Mouse (Mus musculus): ENCODE results near the gene Gpr160. TPM values are rescaled to one million over a fixed set of nuclear protein-coding genes. Genes with fewer than 3 reads are reported as not detected.

The Gpr160 gene
- total RNA-seq, 2 experiments from 2014 or later, result 0.84 to 0.88 TPM

DNA sequence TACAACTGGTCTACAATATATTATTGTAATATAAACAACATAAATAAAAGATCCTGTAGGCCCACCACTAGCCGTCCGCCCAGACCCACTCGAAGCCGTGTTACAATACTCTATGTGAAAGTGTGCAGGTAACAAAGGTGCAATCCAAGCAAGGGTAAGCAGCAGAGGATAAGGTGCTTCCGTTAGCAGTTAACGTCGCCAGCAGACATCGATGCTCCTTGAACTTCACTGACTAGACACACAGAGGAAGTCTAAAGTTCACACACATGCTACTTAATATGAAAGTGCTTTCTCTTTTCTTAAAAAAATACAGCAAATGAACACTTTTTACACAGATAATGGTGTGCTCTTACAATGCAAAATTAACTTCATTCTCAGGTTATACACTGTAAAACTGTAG is 43.7 kb downstream of the Gpr160 start:
- no peak for DNase-seq (ENCODE audit: low spot score)

DNA sequence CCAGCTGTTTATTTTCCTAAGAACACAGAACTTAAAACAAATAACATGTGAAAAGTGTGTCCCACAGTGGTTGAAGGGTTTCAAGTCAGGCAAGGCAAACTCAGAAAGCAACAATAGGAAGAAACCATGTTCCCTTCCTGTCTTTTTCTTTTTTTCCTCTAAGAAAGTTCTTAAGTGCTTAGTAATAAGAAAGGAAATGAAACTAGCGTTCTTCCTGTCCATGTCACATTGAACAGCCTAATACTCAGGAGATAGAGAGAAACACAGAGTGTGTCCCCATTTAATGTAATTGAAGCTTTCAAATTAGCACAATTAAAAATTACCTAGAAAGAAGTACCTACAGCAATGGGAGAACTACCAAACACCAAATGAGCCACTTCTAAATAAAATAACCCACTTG is 48.9 kb downstream of the Gpr160 start:
- no peak for DNase-seq (ENCODE audit: low spot score)

DNA sequence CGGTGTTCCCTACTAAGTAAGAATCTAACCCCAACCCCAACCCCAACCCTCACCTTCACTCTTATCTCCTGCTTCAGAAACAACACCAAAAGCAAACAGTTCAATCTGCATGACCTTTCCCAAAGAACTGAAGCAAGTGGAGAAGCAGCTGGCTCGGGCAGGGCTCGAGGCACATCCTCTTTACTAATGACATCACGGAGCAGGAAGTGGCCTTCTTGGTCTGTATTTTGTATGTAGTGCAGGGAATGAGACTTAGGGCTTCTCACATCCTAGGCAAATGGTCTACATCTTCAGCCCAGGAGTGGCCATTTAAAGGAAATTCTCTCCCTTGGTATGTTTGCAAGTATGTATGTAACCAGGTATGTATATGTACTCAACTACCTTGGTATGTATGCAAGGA is 61.4 kb downstream of the Gpr160 start:
- DNase-seq (ENCODE audit: low spot score), result no peak

DNA sequence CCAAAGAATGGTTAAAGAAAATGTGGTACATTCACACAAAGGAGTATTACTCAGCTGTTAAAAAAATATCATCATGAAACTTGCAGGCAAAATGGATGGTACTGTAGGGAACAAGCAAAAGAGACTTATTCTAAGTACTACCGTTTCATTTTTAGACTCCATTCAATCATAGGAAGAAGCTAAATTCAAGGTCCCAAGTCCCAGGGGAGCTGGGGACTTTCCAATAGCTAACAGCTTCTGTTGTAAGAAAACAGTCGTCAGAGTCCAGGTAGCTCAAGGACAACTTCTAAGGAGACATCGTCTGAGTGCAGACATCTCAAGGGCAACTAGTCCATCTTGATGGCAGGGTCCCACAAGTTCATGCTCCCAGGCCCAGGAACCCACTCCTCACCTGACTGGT is 71.9 kb downstream of the Gpr160 start:
- DNase-seq (ENCODE audit: low spot score), result no peak

DNA sequence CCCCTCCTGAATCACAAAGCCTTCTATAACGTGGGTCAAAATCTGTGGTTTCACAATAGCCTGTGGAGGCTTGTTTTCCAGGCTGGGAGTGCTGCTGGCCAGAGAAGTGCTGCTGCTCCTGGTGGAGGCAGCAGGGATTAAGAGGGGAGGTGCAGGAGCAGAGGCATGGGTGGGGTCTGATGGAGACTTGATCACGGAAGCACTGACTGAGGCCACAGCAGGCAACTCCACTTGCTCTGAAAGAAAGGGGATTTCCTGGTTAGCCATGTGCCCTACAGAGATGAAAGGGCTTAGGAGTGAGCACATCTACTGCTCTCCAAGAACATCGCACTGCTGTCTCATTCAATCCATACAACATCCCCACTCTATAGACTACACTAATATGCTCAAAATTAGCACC is 74.1 kb downstream of the Gpr160 start:
- DNase-seq (ENCODE audit: low spot score), result no peak

DNA sequence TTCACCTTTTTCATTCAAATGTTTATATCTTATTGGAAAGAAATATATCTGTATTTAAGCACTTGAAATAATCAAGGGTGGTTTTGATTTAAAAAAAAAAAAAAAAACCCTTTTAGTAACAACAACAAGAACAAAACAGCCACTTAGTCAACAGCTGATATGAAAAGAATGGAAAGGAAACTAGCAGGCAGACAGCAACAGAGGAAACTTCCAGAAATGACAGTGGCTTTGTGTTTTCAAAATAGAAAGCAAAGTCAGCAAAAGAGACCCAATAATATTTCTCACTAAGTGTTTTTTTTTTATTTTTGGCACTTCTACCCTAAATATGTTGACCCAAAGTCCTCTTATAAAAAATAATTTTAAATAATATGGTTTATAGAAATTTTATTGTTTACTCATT is 78.6 kb downstream of the Gpr160 start:
- DNase-seq (ENCODE audit: low spot score), result no peak

Other genes with a start within 250 kb of the Gpr160 start
- gene Lrriq4, start 211.4 kb upstream of the Gpr160 start, total RNA-seq (2021), result not detected
- gene Lrrc34, start 208.1 kb upstream of the Gpr160 start, total RNA-seq (2021), result not detected
- not detected for gene Lrrc31, start 156.1 kb upstream of the Gpr160 start, total RNA-seq (2021)
- not detected for gene Samd7, start 109.7 kb upstream of the Gpr160 start, total RNA-seq (2021)
- 10 to 100 TPM; 36.9 to 39.0 TPM for gene Sec62, start 63.1 kb upstream of the Gpr160 start, total RNA-seq (2021)
- gene Phc3, start 113.5 kb downstream of the Gpr160 start, total RNA-seq (2021), result 10 to 100 TPM; 11.8 to 12.2 TPM
- 1 to 10 TPM; 2.6 to 5.1 TPM for gene Prkci, start 139.8 kb downstream of the Gpr160 start, total RNA-seq (2021)
- 10 to 100 TPM; 13.2 to 17.1 TPM for gene Skil, start 239.1 kb downstream of the Gpr160 start, total RNA-seq (2021)